Mouse (Mus musculus): ENCODE measurements around the gene Arsa. TPM values are rescaled to one million over a fixed set of nuclear protein-coding genes. Genes with fewer than 3 reads are reported as not detected.

Gene Arsa
- polyA plus RNA-seq, 1 experiment from 2014 or later: 14.2 TPM

DNA sequence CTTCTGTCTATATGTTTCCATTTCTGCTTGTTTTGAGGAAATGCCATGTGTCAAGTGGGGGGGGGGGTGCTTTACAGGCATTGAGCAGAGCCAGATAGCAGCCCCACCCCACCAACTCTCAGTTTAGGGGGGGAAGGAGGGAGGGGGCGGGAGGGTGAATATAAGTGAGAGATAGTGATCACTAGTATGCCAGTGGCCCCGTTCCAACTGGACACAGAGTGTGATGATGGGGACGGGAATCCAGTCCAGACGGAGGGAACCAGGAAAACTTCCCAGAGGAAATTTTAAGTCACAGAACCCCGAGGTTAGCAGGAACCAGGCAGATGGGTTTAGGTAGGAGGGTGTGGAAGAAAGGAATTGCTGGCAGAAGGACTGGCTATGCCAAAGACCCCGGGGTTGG, 21.6 kb downstream of the Arsa start:
- H3K4me2 ChIP-seq: no peak overlapping the region
- H3K9me3 ChIP-seq (ENCODE audit: low read depth, low read length): no peaks in the 10 kb centered on the region
- no peak overlapping the region for H3K27ac ChIP-seq (ENCODE audit: low read depth)
- DNase-seq (no peak), ATAC-seq (ENCODE audit: insufficient read depth) (no peak)
- TF ChIP-seq CTCF (IDR thresholded peaks at IDR 0.05; ENCODE audit: low read depth): no peak
- peaks cover 27% of the 10 kb centered on the region for H3K27me3 ChIP-seq (ENCODE audit: insufficient read depth, low read length)
- no peaks in the 10 kb centered on the region for H3K4me1 ChIP-seq (ENCODE audit: insufficient read depth)
- H3K36me3 ChIP-seq (ENCODE audit: insufficient read depth): no peaks in the 10 kb centered on the region
- no peak overlapping the region for H3K4me3 ChIP-seq (ENCODE audit: low read depth, low read length)
- H3K9ac ChIP-seq: no peak overlapping the region
- WGBS: 72% methylated on average over 6 of the region's 6 CpGs

DNA sequence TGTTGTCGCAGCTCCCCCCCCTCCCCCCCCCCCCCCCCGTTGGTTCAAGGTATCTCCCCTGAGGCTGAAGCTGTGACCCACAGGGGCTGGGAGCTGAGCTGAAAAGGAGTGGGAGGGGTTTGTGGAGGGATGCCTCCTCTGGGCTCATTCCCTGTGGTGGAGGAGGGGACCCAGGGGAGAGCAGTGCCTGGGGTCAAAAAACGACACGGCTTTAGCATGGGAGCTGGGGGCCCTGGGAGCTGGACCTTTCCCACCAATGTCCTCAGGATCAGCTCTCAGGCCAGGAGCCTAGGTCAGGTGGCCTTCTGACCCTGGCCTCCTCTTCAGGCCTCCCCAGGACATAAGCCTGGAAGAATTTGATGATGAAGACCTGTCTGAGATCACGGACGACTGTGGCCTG, 22.4 kb downstream of the Arsa start:
- ATAC-seq (ENCODE audit: insufficient read depth): no peak
- H3K9me3 ChIP-seq (ENCODE audit: low read depth, low read length): no peaks in the 10 kb centered on the region
- H3K4me2 ChIP-seq: no peak overlapping the region; the same call in 1 of the 2 replicates
- no peak for TF ChIP-seq CTCF (IDR thresholded peaks at IDR 0.05; ENCODE audit: low read depth)
- H3K27ac ChIP-seq (ENCODE audit: low read depth): no peak overlapping the region
- H3K4me3 ChIP-seq (ENCODE audit: low read depth, low read length): no peak overlapping the region
- no peak for DNase-seq
- H3K27me3 ChIP-seq (ENCODE audit: insufficient read depth, low read length): peaks cover 27% of the 10 kb centered on the region
- H3K9ac ChIP-seq: no peak overlapping the region
- 28% methylated on average over 4 of the region's 6 CpGs for WGBS
- H3K36me3 ChIP-seq (ENCODE audit: insufficient read depth): no peaks in the 10 kb centered on the region
- no peaks in the 10 kb centered on the region for H3K4me1 ChIP-seq (ENCODE audit: insufficient read depth)

DNA sequence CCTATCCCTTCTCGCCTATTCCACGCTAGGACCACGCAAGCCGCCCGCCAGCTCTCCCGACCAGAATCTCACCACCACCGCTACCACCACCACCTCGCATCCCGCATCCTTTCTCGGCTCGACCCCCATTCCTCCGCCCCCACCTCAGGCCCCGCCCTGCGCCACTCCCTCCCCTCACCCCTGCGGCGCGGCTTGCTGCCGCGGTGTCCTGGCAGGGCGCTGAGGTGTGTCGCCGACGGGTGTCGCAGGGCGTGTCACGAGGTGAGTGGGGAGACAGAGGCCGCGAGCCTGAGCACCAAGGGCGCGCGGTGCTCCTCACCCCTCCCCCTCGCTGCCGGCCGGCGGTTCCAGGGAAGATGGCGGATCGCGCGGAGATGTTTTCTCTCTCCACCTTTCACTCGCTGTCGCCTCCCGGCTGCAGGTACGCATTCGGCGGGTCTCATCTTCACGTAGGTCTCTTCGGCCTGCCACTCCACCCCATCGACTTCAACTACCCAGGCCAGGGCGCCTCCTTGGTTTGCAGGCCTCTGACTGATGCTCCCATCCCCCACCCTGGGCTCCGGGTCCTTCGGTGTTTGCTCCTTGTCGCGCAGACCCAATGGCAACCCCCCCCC, 23.3 kb downstream of the Arsa start, which contains the start of gene Mapk8ip2:
Gene Mapk8ip2 (plus strand): TSS at position 49 of the 614 bp plus-strand sequence.
- no peaks in the 10 kb centered on the region for H3K4me1 ChIP-seq (ENCODE audit: insufficient read depth)
- H3K27me3 ChIP-seq (ENCODE audit: insufficient read depth, low read length): peaks cover 27% of the 10 kb centered on the region
- ATAC-seq (ENCODE audit: insufficient read depth): peak; percentile 48; the same call in 1 of the 2 replicates
- H3K4me2 ChIP-seq: peak within 1 kb of the TSS; percentile 77
- H3K27ac ChIP-seq (ENCODE audit: low read depth): no peak within 1 kb of the TSS
- no peaks in the 10 kb centered on the region for H3K36me3 ChIP-seq (ENCODE audit: insufficient read depth)
- no peak within 1 kb of the TSS; the same call in 1 of the 2 replicates for H3K9ac ChIP-seq
- WGBS: under 1% methylated on average over 53 of the region's 53 CpGs
- no peak for DNase-seq
- H3K9me3 ChIP-seq (ENCODE audit: low read depth, low read length): no peaks in the 10 kb centered on the region
- H3K4me3 ChIP-seq (ENCODE audit: low read depth, low read length): peak within 1 kb of the TSS; percentile 40
- TF ChIP-seq CTCF (IDR thresholded peaks at IDR 0.05; ENCODE audit: low read depth): no peak

DNA sequence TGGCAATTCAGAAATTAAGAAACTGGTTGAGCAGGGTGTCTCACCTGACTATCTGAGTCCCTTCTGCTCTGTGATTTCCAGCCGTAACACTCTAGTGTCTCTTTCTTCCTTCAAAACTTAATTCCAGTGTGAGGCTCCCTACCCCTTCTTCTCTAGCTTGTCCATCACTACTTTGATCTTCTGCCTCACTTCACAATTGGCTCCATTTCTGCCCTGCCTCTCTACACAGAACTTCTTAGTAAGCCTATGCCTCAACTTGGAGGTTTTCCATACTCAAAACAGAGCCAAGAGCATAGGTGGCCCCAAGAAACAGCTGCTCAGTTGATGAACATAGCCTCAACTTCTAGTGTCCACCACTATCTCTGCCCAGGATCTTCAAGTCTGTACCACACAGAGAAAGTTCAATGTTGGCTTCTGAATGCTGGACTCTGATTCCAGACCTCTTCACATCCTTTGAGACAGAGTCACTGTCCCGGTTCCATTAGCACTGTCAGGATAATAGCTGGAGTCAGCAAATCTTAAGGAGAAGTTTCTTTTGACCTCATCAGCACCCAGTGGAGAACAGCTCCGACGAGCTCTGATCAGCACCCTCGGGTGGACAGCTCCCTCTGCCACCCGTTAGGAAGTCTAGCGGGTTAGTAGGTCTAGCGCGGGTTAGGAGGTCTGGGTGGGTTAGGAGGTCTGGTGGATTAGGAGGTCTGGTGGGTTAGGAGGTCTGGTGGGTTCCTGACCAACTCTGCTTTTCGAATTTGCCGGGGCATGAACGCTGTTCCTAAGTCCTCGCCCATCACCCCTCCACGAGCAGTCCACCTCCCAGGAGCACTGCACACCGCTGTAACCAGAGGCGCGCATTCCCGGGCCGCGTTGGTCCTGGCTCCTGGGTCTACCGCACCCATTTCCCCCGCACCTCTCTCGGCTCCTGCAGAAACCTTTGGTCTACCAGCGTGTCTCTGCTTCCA, 24.0 kb downstream of the Arsa start:
- no peak for TF ChIP-seq CTCF (IDR thresholded peaks at IDR 0.05; ENCODE audit: low read depth)
- 5% methylated on average over 24 of the region's 24 CpGs for WGBS
- ATAC-seq (ENCODE audit: insufficient read depth): peak; percentile 75

DNA sequence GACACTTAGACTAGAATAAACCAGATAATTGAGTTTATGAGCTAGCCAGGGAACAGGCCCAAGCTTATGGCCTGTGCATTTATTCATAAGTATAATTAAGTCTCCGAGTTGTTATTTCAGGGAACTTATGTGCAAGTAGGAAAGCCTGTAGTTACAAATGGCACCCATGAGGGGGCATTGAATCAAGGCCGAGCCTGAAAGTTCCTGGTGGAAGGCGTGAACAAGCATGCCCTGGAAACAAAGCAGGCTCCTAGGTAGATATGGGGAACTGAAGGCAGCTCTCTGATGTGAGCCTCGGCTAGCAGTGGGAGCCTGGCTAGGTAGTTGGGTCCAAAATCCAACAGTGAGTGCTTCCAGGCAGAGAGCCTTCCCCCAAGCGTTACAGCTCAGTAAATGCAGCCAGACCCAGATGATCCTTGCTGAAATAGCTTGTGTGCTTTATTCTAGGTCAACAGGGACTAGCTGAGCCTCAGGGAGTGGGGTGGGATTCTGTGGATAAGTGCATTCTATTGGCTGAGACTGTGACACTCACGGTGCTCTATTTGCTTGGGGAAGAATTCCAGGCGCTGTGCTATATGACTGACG, 34.6 kb downstream of the Arsa start:
- no peaks in the 10 kb centered on the region for H3K27me3 ChIP-seq (ENCODE audit: insufficient read depth, low read length)
- TF ChIP-seq CTCF (IDR thresholded peaks at IDR 0.05; ENCODE audit: low read depth): peak; percentile 16; the same call in 1 of the 2 replicates
- no peak overlapping the region for H3K4me3 ChIP-seq (ENCODE audit: low read depth, low read length)
- H3K27ac ChIP-seq (ENCODE audit: low read depth): no peak overlapping the region
- ATAC-seq (ENCODE audit: insufficient read depth): no peak
- DNase-seq: peak; percentile 37
- H3K9ac ChIP-seq: no peak overlapping the region
- no peak overlapping the region for H3K4me2 ChIP-seq
- H3K36me3 ChIP-seq (ENCODE audit: insufficient read depth): no peaks in the 10 kb centered on the region
- no peaks in the 10 kb centered on the region for H3K9me3 ChIP-seq (ENCODE audit: low read depth, low read length)
- 33% methylated on average over 8 of the region's 8 CpGs for WGBS
- H3K4me1 ChIP-seq (ENCODE audit: insufficient read depth): no peaks in the 10 kb centered on the region

More for the DNA sequence above, 24.0 kb downstream of the Arsa start:
- Histone ChIP-seq H3K27me3 (ENCODE audit: insufficient read depth, low read length) (peaks cover 27% of the 10 kb centered on the region), H3K27ac (ENCODE audit: low read depth) (no peak overlapping the region), H3K4me3 (ENCODE audit: low read depth, low read length) (peak overlapping the region; percentile 40), H3K4me1 (ENCODE audit: insufficient read depth) (no peaks in the 10 kb centered on the region), H3K9ac (no peak overlapping the region), H3K36me3 (ENCODE audit: insufficient read depth) (no peaks in the 10 kb centered on the region), H3K9me3 (ENCODE audit: low read depth, low read length) (no peaks in the 10 kb centered on the region), H3K4me2 (peak overlapping the region; percentile 77)
- DNase-seq: peak; percentile 90

DNA sequence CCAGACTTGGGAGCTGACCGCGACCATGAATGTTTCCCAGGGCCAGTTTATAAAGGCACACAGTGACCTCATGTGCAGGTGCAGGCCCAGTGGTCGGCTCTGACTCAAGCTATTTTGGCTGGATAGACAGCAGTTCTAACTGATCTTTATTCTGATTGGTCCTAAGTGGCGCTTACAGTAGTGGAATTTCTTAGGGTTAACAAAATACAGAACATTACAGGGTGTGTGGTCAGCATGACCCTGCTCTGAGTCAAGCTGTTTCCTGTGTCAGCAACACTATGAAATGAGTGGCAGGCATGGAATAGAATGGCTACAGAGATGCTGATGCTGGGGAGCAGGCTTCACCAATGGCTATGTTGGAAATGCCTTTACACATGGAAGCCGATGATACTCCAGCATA, 41.3 kb downstream of the Arsa start:
- no peak overlapping the region for H3K4me2 ChIP-seq
- H3K4me1 ChIP-seq (ENCODE audit: insufficient read depth): no peaks in the 10 kb centered on the region
- DNase-seq (no peak), ATAC-seq (ENCODE audit: insufficient read depth) (no peak)
- WGBS: 85% methylated on average over 5 of the region's 5 CpGs
- no peak overlapping the region for H3K27ac ChIP-seq (ENCODE audit: low read depth)
- no peaks in the 10 kb centered on the region for H3K36me3 ChIP-seq (ENCODE audit: insufficient read depth)
- no peaks in the 10 kb centered on the region for H3K9me3 ChIP-seq (ENCODE audit: low read depth, low read length)
- no peak overlapping the region for H3K4me3 ChIP-seq (ENCODE audit: low read depth, low read length)
- no peak for TF ChIP-seq CTCF (IDR thresholded peaks at IDR 0.05; ENCODE audit: low read depth)
- no peak overlapping the region for H3K9ac ChIP-seq
- H3K27me3 ChIP-seq (ENCODE audit: insufficient read depth, low read length): no peaks in the 10 kb centered on the region

DNA sequence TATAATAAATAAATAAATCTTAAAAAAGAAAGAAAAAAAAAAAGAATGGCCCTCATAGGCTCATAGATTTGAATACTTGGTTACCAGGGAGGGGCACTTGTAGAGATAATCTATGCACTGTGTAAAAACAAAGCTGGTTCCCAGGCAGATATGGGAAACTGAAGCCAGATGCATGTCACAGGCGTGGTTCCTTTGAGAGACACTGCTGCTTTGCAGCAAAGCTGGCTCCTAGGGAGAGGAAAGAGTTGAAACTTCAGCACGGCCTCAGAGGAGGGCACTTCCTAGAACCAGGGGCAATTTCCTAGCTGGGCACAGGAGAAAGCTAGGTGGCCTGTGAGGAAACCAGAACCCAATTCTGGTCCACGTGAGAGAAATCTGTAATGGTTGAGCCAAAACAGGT, 43.1 kb downstream of the Arsa start:
- H3K9ac ChIP-seq: no peak overlapping the region
- ATAC-seq (ENCODE audit: insufficient read depth) (no peak), DNase-seq (no peak)
- no peaks in the 10 kb centered on the region for H3K27me3 ChIP-seq (ENCODE audit: insufficient read depth, low read length)
- H3K9me3 ChIP-seq (ENCODE audit: low read depth, low read length): no peaks in the 10 kb centered on the region
- H3K4me3 ChIP-seq (ENCODE audit: low read depth, low read length): no peak overlapping the region
- TF ChIP-seq CTCF (IDR thresholded peaks at IDR 0.05; ENCODE audit: low read depth): no peak
- WGBS: 72% methylated on average over 3 of the region's 3 CpGs
- H3K27ac ChIP-seq (ENCODE audit: low read depth): no peak overlapping the region
- no peaks in the 10 kb centered on the region for H3K4me1 ChIP-seq (ENCODE audit: insufficient read depth)
- H3K36me3 ChIP-seq (ENCODE audit: insufficient read depth): no peaks in the 10 kb centered on the region
- no peak overlapping the region for H3K4me2 ChIP-seq

Measured in lung, embryonic 14.5 days (tissue).